Mouse (Mus musculus) liver, embryonic 14.5 days (tissue): ENCODE measurements around the gene Syt7. TPM values are rescaled to one million over a fixed set of nuclear protein-coding genes. Genes with fewer than 3 reads are reported as not detected.
A peak's percentile ranks its signal among the peaks of the same experiment; 100 is the strongest.

ENCODE experiments used
- ATAC-seq: fragments of 200-750 bp; cut with Nextera tagmentation; 2 replicates; pipeline ENCODE4 v1.8.0; 2017; ENCODE audit warnings: moderate number of reproducible peaks, mild to moderate bottlenecking, moderate library complexity; ENCODE audit not compliant: insufficient read depth
- DNase-seq, 3 experiments: peaks; one replicate each; pipeline ENCODE4 v3.0.0-alpha.2; 2012 to 2013; ENCODE audit warnings: low read depth in 3 of 3, low spot score in 3 of 3
- H3K27ac ChIP-seq: fragments of 300-500 bp; sonication (generic); 2 replicates; pipeline ENCODE4 v1.5.1; 2014; ENCODE audit warnings: moderate library complexity, mild to moderate bottlenecking, control low read depth, inconsistent platforms
- H3K27me3 ChIP-seq: fragments of 300-500 bp; sonication (generic); 2 replicates; pipeline ENCODE4 v1.6.1; 2014; ENCODE audit warnings: mild to moderate bottlenecking, low read length, moderate library complexity; ENCODE audit not compliant: control insufficient read depth, insufficient read depth
- H3K36me3 ChIP-seq: fragments of 300-500 bp; sonication (generic); replicated peaks from 2 replicates; pipeline ENCODE4 v1.6.1; 2014; ENCODE audit warnings: low read depth; ENCODE audit not compliant: control insufficient read depth, insufficient read depth
- H3K4me1 ChIP-seq, 2 experiments: fragments of 200-500 bp in 1 of 2; fragments of 300-500 bp in 1 of 2; sonication (generic) in 1 of 2; replicated peaks; 2 replicates each; pipeline ENCODE4 v1.6.1; 2012 to 2014; ENCODE audit warnings: antibody characterized with exemption in 1 of 2, inconsistent platforms in 1 of 2, low read length in 1 of 2; ENCODE audit not compliant: control insufficient read depth in 2 of 2, insufficient read depth in 2 of 2
- H3K4me2 ChIP-seq: fragments of 300-500 bp; sonication (generic); 2 replicates; pipeline ENCODE4 v1.6.1; 2014; ENCODE audit warnings: low read depth, mild to moderate bottlenecking, control low read depth, moderate library complexity
- H3K4me3 ChIP-seq, 2 experiments: fragments of 200-500 bp in 1 of 2; fragments of 300-500 bp in 1 of 2; sonication (generic) in 1 of 2; 2 replicates each; pipeline ENCODE4 v1.5.1; 2012 to 2014; ENCODE audit warnings: low read depth in 2 of 2, low read length in 2 of 2, mild to moderate bottlenecking in 2 of 2, control low read depth in 1 of 2, inconsistent platforms in 1 of 2, moderate library complexity in 1 of 2; ENCODE audit not compliant: insufficient read depth in 1 of 2
- H3K9ac ChIP-seq: fragments of 300-500 bp; sonication (generic); replicated peaks from 2 replicates; pipeline ENCODE4 v1.6.1; 2014; ENCODE audit warnings: mild to moderate bottlenecking, control low read depth, moderate library complexity
- H3K9me3 ChIP-seq: fragments of 300-500 bp; sonication (generic); 2 replicates; pipeline ENCODE4 v1.6.1; 2016; ENCODE audit warnings: low read length, mixed read lengths; ENCODE audit not compliant: control insufficient read depth
- CTCF ChIP-seq: IDR thresholded peaks from 2 replicates; pipeline ENCODE4 v1.5.1; 2016; ENCODE audit warnings: antibody characterized with exemption, low read depth, control low read depth
- EP300 ChIP-seq: IDR thresholded peaks from 2 replicates; pipeline ENCODE4 v1.6.1; 2016; ENCODE audit warnings: antibody characterized with exemption, low read depth
- WGBS: fragments of 180-500 bp; shearing (Covaris S2); extraction: QIAGEN DNeasy Blood & Tissue Kit; methylation state at CpG from one replicate; pipeline ENCODE4 v1.1.7; 2014; ENCODE audit not compliant: insufficient replicate concordance; 5-methylcytosine and 5-hydroxymethylcytosine counted together
- polyA plus RNA-seq, 2 experiments: library from polyadenylated mRNA; depleted of rRNA in 1 of 2; stranded (reverse) in 1 of 2; unstranded in 1 of 2; fragments of >200 nt; fragmentation: Nextera tagmentation in 1 of 2; extraction: Ambion mirVana in 1 of 2; gene quantifications; 2 replicates each; pipeline versions ENCODE4 v1.2.1 to v1.2.3; 2012 to 2014

The Syt7 gene
- polyA plus RNA-seq, 2 experiments: 0.04 to 0.37 TPM

DNA sequence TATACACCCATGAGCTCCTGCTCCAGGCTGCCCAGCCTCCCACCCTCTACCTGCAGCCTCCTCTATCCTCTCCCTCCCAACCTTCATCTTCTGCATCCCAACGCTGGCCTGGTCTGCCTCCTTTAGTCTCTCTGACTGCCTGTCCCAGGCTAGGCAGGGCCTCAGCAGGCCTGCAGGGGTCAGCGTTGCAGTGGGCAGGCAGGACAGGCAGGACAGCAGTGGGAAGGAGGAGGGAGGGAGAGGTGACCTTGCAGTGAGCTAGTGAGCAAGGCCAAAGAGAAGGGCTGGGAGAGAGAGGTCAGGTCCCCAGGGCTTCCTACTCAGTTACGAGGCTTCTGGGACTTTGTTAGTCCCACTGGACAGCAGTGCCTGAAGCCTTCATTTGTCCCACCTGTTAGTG is 3.1 kb downstream of the Syt7 start:
- TF ChIP-seq EP300 (no peak), CTCF (peak; percentile 70)
- no peaks in the 10 kb centered on the region for H3K36me3 ChIP-seq
- H3K9me3 ChIP-seq: no peaks in the 10 kb centered on the region
- H3K4me1 ChIP-seq: no peaks in the 10 kb centered on the region
- H3K4me2 ChIP-seq: no peak overlapping the region
- no peak overlapping the region for H3K27ac ChIP-seq
- no peak for ATAC-seq
- DNase-seq: no peak
- WGBS: 20% methylated on average over 3 of the region's 3 CpGs
- no peak overlapping the region for H3K9ac ChIP-seq
- no peak overlapping the region for H3K4me3 ChIP-seq
- H3K27me3 ChIP-seq: peaks cover 43% of the 10 kb centered on the region

DNA sequence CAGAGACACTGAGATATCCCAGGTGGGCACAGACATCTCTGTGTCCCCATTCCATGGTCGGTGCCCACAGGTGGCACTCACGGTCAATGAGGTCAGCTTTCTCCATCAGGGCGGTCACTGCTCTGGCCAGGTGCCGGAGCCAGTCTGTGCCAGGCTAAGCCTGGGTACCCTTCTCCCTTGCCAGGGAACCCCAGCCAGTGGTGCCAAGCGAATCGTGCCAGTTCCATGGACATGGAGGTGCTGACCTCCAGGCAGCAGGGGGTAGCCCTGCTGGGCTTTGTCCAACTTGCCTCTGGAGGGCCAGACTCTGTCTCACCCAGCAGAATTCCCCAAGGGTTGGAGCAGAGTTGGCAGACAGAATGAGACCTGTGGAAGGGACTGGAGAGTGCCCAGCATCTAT is 4.6 kb downstream of the Syt7 start:
- Histone ChIP-seq H3K4me1 (no peaks in the 10 kb centered on the region), H3K9ac (no peak overlapping the region), H3K4me3 (no peak overlapping the region), H3K4me2 (no peak overlapping the region), H3K9me3 (no peaks in the 10 kb centered on the region), H3K27ac (no peak overlapping the region), H3K36me3 (no peaks in the 10 kb centered on the region), H3K27me3 (peaks cover 33% of the 10 kb centered on the region)
- no peak for ATAC-seq
- no peak for TF ChIP-seq CTCF
- TF ChIP-seq EP300: no peak
- DNase-seq: no peak
- 63% methylated on average over 6 of the region's 6 CpGs for WGBS

DNA sequence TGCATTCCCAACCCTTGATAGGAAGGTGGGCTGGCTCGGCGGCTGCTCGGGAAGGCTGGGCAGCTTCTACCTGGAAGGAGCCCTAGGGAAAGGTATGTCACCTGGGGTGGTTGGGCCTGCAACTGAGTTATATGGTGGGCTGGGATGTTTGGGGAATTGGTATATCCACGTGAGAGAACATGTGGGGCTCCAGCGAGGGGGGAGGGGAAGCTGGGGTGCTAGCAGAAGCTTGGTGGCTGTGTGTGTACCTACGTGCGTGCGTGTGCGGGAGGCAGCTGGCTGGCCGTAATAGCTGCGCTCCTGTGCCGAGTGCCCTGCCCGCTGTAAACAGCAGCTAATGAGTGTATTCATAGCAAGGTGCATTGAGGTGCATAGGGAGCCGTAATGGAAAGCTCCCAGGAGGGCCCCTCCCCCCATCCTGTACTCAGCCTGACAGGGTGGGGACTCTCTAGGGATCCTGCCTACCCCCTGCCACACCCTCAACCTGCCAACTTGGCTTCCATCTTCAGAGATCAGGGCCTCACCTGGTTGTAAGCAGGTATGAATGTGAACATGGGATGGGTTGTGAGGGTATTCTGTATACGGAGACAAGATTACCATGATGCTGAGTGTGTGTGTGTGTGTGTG is 5.1 kb downstream of the Syt7 start:
- ATAC-seq: no peak
- 68% methylated on average over 15 of the region's 15 CpGs for whole genome bisulfite sequencing

DNA sequence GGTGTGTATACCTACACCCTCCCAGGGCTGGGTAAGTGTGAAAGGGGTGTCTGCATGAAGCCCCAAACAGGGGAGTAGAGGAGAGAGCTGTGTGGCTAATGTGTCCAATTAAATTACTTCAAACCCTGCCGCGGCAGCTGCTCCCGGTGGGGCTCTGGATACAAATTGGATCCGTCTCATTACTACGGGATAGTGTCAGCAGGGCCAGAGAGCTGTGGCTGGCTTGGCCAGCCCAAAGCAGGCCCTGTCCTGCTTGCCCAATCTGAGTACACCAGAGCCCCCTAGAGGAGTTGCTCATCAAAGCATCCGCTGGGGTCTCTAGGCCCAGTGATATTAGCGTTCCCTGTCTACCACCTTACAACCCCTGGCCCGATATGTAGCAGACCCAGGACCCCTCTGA is 6.3 kb downstream of the Syt7 start:
- no peaks in the 10 kb centered on the region for H3K9me3 ChIP-seq
- H3K27ac ChIP-seq: no peak overlapping the region
- H3K4me3 ChIP-seq: no peak overlapping the region
- DNase-seq: no peak
- ATAC-seq: no peak
- peaks cover 15% of the 10 kb centered on the region for H3K27me3 ChIP-seq
- TF ChIP-seq EP300: no peak
- TF ChIP-seq CTCF: peak; percentile 15; the same call in 1 of the 2 replicates
- H3K36me3 ChIP-seq: no peaks in the 10 kb centered on the region
- 25% methylated on average over 8 of the region's 8 CpGs for WGBS
- no peak overlapping the region for H3K4me2 ChIP-seq
- no peaks in the 10 kb centered on the region for H3K4me1 ChIP-seq
- no peak overlapping the region for H3K9ac ChIP-seq

More for the DNA sequence above, 5.1 kb downstream of the Syt7 start:
- no peak overlapping the region for H3K4me3 ChIP-seq
- H3K27me3 ChIP-seq: peaks cover 27% of the 10 kb centered on the region
- H3K4me2 ChIP-seq: no peak overlapping the region
- no peak for TF ChIP-seq EP300
- no peak for TF ChIP-seq CTCF
- H3K36me3 ChIP-seq: no peaks in the 10 kb centered on the region
- DNase-seq: no peak
- no peaks in the 10 kb centered on the region for H3K4me1 ChIP-seq
- H3K9me3 ChIP-seq: no peaks in the 10 kb centered on the region
- no peak overlapping the region for H3K27ac ChIP-seq
- no peak overlapping the region for H3K9ac ChIP-seq

DNA sequence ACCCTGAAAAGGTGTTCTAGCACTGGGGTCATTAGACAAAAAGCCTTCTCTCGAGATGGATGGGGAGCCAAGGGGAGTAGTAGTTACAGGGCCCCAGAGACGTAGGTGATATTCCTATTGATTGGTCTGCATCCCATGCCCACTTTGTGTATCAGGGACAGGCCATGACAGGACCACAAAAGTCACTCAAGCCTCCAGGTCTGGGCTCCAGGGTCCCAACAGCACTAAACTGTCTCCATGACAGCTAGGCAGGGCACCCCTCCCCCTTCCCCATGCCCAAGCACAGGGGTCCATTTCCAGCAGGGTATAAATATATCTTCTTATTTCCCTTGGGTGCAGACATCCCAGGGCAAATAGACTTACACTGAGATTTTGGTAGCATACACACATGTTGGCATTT is 8.1 kb downstream of the Syt7 start:
- H3K27ac ChIP-seq: no peak overlapping the region
- no peak for DNase-seq
- no peaks in the 10 kb centered on the region for H3K9me3 ChIP-seq
- no peaks in the 10 kb centered on the region for H3K4me1 ChIP-seq
- H3K4me2 ChIP-seq: no peak overlapping the region
- no peaks in the 10 kb centered on the region for H3K36me3 ChIP-seq
- no peak for ATAC-seq
- WGBS: 47% methylated on average over 2 of the region's 2 CpGs
- TF ChIP-seq EP300: no peak
- TF ChIP-seq CTCF: no peak
- H3K4me3 ChIP-seq: no peak overlapping the region
- no peak overlapping the region for H3K9ac ChIP-seq
- H3K27me3 ChIP-seq: no peaks in the 10 kb centered on the region
